Mouse (Mus musculus) embryo, embryonic 10.5 days (tissue): ENCODE measurements around the gene Zfp426.

Experiments
- DNase-seq: peaks from one replicate; pipeline ENCODE4 v3.0.0-alpha.2; 2015; ENCODE audit warnings: low spot score

Zfp426 gene

GRCm38 (mm10) chr9:20459377-20460317 is 32.9 kb downstream of the Zfp426 start, which contains the start of gene Zfp26:
Gene Zfp26 (minus strand): TSS chr9:20460162.
- DNase-seq, result peak; percentile 88

DNA sequence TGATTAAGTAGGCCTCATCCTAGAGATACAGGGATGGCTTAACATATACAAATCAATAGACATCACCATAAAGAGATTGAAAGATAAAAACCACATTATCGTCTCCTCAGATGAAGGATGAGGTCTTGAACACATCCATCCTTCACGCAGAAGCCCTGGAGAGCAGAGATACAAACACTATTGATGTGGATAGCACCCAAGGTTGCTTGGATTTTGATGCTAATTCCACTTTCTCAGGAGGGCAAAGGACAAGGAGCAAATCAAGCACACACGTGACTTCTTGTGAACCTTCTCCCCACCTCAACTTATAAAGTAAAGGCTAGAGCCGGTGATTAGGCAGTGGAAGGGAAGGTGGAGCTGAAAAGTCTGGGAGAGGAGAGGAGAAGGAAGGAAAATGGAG is 38.9 kb downstream of the Zfp426 start:
- no peak for DNase-seq

- DNase-seq, result no peak
Measured at GRCm38 (mm10) chr9:20451493-20451892, 41.1 kb downstream of the Zfp426 start.

DNA sequence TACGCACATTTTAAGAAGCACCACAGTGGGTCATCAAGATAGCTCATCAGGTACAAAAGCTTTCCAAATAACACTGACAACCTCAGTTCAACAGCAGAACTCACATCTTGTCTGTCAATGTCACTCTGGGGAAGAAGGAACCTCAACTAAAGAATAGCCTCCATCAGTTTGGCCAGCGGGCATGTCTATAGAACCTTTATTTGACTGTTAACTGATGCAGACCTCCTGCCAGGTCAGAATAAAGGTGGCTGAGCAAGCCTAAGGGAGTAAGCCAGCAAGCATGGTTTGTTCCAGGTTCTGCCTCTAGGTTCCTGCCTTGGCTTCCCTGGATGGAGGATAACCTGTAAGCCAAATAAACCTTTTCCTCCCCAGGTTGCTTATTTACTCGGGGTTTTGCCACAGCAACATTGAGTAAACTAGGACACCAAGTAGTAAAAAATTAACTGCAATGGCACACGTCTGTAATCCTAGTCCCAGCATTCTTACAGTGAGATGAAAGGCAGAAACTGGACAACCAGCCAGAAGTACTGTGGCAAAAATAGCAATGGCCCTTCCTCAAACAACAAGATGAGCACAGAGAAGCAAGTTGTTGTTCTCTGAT is 49.3 kb downstream of the Zfp426 start:
- DNase-seq, result no peak

DNA sequence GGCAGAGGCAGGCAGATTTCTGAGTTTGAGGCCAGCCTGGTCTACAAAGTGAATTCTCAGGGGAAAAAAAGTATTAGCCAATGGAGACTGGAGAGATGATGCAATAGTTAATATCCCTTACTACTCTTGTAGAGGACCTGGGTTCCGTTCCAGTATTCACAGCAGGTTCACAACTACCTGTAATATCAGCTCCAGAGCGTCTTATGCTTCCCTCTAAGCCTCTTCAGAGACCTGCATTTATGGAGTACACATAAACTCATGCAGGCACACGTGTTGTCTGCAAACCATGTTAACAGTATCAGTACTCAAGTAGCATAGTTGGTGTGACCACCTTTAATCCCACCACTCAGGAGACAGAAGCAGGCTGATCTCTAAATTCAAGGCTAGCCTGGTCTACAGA is 62.5 kb downstream of the Zfp426 start:
- DNase-seq, result no peak
